Mouse (Mus musculus): ENCODE measurements around the gene Evc.

The Evc gene

DNA sequence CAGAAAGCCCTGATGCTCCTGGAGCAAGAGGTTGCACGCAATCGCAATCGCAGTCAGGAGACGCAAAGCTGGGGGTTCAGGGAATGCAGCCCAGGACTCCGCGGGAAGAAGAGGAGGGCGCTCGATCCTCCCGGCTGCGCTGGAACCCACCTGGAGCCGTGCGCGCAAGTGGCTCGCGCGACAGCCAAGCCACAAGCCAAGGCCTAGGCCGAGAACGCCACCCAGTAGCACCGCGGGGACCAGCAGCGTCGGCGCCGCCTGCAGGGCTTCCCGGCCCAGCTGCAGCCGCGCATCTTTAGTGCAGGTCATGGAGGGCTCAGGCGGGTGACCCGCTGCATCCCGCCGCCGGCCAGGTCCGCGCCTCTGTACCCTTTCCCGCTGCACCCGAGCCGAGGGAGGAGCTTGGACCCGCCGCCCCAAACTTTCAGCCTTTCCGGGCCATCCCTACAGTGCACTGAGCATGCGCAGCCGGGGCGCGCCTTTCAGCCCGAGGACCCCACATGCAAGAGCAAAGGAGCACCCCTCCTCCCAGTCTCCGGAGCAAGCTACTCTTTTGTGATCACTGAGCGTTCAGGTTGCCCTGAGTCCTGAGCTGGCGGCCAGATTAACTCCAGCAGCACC is at the start of gene Evc:
Gene Evc, minus strand, starts transcription at position 410 of the 621 bp plus-strand sequence.
- DNase-seq (ENCODE audit: extremely low spot score): peak; percentile 85

DNA sequence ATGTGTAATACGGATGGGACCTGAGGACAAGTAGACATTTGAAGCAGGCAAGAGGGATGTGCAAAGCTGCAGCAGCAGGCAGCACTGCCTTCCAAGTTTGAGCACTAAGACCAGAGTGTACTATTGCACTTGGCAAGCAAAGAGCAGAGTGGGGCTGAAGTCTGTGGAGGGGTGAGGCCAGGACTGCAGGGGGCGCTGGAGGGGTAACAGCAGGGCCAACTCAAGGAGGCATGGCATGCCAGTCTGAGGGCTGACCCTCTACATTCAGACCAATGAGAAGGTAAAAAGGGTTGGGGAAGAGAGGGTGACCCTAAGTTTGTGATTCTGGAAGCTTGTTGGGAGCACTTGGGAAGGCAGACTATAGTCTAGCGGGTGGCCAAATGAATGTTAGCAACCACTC is 46.9 kb upstream of the Evc start:
- peak; percentile 1 for DNase-seq (ENCODE audit: extremely low spot score)

DNA sequence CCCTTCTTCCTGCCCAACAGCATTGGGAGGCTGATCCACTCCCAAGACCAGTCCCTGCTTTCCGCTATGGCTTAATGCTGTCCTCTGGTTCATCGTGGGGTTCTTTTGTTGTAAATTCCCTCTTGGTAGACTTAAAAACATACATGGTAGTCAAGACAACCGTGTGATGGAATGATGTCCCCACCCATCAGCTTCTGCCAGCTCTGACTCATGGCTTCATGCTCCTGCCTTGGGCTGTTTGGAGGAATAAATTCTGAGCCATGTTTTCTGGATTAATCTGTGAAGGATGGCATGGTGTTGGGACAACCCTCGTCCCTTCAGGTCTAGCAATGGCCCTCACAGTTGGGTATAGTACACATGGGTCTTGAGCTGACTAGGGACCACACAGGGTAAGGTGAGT is 43.9 kb upstream of the Evc start:
- DNase-seq (ENCODE audit: extremely low spot score): no peak

DNA sequence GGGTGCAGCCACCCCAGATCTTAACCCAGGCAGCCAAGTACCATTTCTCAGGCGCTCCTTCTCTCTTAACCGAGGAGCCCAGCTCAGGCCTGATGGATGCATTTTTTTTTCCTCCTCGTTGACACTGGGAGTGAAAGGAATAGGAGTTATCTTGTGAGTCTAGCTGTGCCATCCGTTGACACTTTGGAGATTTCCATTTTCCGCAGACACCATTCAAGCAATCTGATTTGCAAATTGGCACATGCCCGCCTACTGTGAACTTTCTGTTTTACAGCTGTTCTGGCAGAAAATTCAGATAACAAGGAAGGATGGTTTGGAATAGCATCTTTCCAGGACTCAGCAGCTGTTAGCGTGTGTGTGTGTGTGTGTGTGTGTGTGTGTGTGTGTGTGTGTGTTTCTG is 40.7 kb upstream of the Evc start:
- DNase-seq (ENCODE audit: extremely low spot score): no peak

DNA sequence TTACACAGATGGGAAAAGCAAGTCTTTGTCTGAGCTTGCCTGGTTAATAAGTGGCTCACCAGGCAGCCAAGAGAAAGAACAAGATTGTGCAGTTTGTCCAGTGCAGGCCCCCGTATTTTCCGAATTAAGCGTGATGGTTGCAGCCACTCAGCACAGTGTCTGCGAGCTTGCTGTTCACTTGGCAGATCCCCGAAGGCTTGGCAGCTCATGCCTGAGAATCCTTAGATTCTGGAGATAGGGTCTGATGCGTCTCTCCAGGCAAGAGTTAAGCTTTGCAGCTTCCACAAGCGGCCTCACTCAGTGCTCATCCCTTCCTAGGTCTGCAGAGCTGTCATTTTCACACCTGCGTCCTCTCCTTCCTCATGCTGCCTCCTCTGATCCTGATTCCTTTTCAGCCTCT is 32.1 kb upstream of the Evc start:
- no peak for DNase-seq (ENCODE audit: extremely low spot score)

DNA sequence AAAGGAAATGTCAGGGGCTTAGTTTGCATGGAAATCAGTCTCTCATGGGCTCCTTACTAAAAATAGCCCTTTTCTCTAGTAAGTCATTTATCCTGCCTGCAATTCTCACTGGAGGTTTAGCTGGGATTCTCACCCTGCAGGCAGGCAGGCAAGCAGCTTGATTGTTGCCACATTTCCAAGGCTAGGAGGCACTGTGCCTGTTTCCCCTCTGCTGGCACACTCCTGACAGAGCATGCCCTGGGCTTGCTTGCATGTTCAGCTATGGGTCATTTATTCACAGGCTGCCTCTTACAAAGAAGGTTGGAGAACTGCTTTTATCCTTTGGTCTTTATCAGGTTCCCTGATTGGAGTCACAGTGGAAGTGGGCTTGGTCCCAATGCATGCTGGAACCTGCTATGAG is 29.1 kb upstream of the Evc start:
- no peak for DNase-seq (ENCODE audit: extremely low spot score)

DNA sequence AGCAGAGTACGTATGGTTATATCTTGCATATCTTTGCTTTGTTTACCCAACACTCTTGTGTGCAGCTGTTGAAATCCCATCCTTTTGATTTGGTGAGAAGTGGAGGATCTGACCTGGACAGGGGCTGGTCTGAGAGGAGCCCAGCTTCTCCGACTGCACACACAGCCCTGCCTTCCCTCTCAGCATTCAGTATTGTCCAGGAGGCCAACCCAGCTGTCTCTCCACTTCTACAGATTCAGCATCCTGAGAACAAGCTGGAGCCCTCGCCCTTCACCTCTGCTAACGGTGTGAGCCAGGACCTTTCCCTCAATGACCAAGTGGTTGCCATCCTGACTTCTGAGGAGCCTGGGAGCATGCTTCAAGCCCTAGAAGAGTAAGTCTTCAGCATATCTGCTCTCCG is 26.6 kb upstream of the Evc start:
- no peak for DNase-seq (ENCODE audit: extremely low spot score)

DNA sequence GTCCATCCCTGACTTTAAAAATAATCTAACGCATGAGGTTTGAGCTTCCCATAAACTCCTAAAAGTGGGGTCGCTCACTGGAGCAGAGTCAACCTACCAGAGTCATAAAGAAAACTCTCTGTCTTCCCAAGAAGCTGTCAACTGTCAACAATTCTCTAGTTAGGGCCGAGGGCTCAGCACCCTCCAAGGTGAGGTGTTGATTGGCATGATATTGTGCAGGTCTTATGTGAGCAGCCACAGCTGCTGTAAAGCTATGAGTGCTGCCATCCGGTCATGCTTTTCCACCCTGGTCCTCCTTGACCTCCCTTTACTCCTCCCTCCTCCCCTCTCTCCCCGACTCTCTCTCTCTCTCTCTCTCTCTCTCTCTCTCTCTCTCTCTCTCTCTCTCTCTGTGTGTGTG is 25.9 kb upstream of the Evc start:
- no peak for DNase-seq (ENCODE audit: extremely low spot score)

DNA sequence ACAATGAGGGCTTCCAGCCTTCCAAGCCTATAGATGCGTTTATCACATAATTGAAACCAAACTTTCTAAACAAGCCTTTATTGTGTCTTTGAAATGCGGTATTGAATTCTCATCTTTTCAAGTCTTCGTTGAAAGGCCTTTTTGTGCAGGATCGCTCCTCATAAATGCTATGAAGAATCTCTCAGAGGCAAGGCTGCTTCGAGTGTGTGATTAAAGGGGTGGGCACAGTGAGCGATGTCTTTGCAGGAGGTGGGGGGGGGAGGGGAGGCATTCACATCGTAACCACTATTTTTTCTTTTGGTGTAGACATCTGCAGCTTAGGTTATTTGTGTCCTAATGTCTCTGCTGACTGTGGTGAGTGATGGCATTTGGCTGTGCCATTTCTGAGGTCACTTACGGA is 19.3 kb upstream of the Evc start:
- DNase-seq (ENCODE audit: extremely low spot score): no peak

DNA sequence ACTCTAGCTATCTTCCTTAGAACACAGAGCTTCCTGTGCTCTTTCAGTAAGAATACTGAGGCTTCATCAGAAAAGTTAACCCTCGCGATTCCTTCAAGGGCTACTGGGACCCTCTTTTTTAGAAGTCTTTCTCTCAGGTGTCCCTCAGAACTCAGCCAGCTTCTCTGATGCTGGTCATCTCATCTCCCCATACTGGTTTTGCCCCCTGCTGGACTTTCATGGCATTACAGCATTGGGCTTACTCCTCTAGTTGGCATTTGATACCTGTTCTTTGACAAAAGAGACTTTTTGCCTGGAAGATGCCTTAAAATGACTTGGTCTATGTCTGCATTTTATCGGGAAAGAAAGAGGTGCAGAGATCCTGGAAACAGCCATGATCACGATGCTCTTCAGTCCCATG is 17.7 kb upstream of the Evc start:
- peak; percentile 25 for DNase-seq (ENCODE audit: extremely low spot score)

DNA sequence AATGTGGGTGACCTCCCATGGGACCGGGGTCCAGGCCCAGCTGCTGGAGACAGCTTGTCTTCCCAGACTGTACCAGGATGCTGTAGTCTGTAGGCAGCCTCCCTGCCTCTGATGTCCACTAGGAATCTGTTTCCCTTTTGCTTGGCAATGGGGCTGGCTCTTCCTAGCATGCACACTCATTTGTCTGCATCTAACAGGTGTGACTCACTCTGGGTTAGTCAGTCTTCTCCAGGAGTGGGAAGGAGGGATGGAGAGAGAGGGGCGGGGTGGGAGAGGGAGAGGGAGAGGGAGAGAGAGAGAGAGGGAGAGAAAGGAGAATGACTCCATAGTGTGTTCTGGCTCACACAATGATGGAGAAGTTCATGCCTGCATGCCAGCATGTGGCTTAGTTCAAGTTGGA is 15.1 kb upstream of the Evc start:
- DNase-seq (ENCODE audit: extremely low spot score): no peak

DNA sequence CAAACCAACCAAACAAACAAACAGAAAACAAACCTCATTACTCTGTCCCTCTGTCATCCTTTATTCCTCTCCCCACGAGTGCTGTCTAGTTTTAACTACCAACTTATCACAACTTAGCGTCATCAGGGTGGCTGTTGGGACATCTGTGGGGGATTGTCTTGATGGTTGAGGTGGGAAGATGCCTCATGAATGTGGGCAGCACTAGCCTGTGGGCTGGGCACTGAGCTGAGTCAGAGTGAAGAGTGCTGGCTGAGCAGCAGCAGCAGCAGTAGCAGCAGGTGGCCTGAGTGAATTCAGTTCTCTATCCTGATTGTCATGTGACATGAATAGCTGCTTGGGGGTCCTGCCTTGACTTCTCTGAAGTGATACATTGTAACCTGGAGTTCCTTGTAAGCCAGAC is 7.3 kb upstream of the Evc start:
- DNase-seq (ENCODE audit: extremely low spot score): no peak

DNA sequence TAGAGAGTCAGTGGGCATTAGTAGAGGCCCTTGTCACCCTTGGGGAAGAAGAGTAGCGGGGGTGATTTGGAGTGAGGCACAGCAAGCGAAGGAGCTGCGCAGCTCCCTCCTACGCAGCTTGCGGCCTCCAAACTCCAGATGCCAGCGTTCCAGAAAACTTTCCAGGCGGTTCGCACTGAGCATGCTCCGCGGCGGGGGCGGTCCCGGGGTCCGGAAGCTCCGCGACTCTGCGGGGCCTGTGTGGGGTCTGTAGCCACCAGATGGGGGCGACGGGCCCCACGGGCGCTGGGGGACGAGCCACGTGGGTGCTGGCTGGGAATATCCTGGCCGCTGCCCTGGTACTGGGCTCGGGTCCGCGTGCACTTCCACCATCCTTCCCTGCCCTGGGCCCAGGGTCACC is 1.6 kb upstream of the Evc start, which contains the start of gene Evc2:
Gene Evc2, plus strand, starts transcription at position 212 of the 400 bp plus-strand sequence.
- DNase-seq (ENCODE audit: extremely low spot score): peak; percentile 85

DNA sequence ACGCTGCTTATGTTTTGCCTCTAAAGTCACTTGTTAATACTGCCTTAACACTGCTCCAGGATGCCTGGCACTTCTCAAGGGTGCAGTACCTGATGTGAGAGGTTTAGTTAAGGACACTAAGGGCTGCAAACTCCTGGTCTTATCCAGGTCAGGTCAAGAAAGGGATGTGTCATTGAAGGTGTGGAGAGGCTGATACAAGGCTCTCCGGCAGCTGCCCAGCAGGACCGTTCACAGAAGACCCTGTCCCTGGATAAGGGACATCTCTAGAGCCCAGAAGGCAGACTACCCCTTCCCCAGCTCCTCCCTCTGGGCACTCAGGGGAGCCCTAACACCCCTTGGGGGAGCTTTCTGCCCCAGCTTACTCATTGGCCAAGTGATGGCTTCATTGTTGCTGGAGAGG is 1.0 kb upstream of the Evc start:
- no peak for DNase-seq (ENCODE audit: extremely low spot score)

DNA sequence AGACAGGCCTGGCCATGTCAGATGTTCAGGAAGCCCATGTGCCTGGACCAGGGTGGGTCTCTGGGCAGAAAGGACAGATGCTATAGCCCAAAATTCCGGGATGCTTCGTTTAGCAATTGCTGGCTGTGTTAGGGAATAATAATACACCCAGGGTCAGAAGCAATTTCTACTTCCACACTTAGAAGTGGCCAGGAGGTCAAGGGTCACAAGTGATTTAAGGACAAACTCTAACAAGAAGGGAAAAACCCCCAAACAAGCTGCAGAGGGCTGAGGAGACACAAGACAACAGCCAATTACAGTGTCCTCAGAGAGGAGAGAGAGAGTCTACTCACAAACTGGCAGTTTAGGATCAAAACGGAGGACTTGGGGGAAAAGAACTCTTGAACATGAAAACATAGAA is 1.6 kb downstream of the Evc start:
- DNase-seq (ENCODE audit: extremely low spot score): no peak

DNA sequence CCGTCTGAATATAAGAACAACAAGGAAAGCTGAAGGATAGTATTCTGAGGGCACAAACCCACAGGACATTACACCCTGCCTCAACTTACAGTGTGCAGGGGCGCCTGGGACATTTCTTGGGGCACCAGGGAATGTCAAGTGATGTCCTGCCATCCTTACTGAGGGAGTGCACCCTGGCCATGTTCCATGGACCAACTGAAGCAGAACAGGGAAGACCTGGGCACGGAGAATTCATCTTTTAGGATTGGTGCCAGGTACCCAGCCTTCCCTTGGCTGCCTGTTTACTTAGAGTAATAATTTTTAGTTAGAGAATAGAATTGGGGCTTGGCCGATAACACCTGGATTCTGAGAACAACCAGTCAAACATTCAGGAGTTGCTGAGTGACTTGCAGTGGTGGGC is 4.6 kb downstream of the Evc start:
- no peak for DNase-seq (ENCODE audit: extremely low spot score)

DNA sequence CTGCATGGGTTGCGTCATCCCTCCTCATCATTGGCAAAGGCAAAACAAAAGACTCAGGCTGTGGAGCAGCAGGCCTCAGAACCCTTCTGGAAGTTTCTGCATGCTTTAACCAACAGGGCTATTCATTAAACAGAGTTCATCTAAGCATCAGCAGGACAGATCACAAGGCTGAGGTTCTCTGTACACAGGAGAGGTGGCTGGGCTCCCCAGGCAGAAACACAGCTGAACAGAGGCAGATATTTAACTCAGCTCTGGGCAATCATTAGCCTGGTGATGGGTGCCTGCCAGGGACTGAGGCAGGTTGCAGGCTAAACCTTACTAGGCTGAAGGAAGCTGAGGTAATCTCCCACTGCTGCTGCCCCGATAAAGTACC is 5.6 kb downstream of the Evc start:
- no peak for DNase-seq (ENCODE audit: extremely low spot score)

DNA sequence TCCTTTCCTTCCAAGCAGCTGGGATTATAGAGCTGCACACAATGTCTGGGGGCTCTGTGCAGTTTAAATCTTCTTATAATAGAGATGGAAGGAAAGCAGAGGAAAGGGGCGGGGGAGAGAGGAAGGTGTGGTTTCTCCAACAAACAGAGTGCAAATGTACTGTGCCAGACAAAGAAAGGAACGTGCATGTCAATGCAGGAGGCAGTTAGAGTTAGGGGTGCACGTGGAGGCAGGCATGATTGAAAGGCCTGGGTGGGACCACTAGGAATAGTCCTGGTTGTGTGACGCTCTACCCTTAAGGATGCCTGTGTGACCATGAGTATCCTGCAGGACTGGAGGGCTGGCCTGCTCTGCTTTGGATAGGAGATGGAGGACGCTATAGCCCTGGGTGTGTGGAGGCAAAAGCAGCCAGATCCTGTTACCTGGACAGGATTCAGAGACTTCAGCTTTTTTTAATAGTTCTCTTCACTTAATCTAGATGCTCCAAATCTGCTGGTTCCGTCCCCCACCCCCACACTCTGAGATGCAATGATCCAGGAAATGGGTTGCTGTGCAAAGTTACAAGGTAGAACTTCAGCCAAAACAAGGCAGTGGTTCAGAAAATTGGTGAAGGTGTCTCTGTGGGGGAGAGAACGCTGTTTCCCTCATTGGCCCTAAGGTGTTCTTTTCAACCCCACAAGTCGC is 6.1 kb downstream of the Evc start:
- no peak for DNase-seq (ENCODE audit: extremely low spot score)

DNA sequence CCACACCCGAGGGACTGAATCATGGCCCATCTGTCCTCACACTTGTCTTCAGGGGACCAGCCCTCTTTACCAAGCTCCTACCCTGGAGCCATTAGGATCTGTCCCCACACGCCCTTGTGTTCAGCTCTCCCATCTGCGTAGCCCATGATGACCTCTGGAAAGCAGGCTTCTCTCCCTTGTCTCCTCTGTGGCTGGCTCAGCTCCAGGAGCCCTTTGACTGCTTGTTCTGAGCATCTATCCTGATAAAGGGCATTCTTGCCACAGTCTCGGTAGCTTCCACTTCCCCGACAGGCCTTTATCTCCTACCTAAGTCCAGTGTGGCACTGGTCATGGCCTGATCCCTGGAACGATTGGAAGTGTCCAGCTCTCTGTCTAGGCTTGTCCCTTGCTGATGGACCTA is 10.0 kb downstream of the Evc start:
- DNase-seq (ENCODE audit: extremely low spot score): no peak

DNA sequence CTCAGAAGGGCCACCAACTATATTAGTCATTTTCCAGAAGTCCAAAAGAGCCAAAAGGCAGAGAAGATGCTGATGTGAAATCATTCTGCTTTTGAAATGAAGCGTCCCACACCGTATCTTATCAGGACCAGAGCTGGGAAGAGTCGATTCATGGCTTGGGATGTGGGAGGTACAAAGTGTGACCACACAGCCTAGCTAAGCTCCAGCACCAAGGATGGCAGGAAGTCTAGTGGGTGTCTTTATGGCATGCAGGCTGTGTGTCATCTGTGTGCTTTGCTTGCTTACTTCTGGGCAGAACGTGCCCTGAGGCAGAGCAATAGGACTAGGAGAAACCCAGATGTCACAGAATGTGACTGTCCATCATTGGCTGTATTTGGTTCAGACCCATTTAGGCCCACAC is 15.9 kb downstream of the Evc start:
- no peak for DNase-seq (ENCODE audit: extremely low spot score)

DNA sequence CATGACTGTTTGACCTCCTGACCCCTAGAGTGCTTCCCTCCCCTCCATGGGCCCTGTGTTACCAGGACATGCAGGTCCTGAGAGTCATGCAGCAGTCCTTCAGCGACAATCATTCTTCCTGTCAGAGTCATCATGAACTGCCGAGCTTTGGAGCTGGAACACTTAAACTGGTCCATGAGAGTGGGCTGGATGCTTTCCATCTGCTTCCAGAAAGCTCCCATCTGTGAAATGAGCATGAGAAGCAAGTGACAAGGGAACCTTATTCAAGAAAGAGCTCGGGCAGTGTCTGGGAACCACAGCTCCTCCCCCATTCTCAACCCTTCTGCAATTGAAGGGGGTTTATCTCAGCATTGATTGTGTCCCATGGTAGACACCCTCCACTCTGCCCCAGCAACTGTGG is 16.5 kb downstream of the Evc start:
- no peak for DNase-seq (ENCODE audit: extremely low spot score)

DNA sequence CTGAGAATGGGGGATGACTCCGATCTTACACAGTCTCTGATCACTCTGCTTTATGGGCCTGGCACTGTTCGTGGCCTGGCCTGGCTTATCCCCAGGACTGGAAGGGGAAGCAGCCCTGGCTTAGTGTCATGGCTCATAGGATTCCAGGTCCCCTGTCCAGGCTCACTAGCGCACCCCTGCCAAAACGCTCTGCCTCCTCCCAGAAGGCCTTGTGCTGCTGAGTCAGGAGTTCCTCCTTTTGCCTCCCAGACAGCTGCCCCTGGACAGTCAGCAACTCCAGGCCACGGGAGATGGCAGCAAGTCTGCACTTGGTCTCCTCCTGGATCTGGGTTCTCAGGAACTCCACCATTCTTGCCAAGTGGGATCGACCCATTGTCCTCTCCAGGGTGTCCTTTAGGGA is 18.0 kb downstream of the Evc start:
- DNase-seq (ENCODE audit: extremely low spot score): no peak

DNA sequence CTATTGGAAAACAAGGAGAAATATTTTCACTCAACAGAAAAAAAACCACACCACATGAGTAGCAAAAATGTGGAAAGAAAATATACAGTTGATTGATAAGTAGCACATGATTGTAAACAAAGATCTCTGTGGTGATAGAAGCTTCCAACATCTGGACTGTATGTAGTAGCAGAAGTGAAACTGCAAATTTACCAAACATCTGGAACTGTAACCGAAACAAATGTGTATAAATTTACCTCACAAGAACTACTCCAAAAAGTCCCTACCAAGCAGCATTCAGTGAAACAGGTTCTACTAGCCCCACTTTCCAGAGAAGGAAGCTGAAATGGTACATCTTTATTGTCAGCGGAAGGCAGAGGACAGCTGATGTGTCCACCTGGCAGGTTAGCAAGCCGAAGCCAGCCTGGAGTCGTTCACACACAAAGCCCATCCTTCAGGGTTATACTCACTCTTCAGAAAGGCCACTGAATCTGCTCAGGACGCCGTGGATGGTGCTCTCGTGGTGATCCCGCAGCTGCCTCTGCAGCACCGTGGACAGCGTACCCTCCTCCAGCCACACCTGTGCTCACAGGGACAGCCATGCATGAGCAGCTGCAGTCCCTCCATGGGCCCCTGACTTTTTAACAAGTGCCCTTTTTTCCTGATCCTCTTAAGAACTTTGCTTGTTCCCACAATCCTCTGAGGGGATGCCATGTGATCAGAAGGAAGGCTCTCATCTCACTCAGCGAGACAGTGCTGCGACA is 23.5 kb downstream of the Evc start:
- DNase-seq (ENCODE audit: extremely low spot score): no peak
